Mouse (Mus musculus): ENCODE measurements around the gene Uvrag.

Uvrag gene

DNA sequence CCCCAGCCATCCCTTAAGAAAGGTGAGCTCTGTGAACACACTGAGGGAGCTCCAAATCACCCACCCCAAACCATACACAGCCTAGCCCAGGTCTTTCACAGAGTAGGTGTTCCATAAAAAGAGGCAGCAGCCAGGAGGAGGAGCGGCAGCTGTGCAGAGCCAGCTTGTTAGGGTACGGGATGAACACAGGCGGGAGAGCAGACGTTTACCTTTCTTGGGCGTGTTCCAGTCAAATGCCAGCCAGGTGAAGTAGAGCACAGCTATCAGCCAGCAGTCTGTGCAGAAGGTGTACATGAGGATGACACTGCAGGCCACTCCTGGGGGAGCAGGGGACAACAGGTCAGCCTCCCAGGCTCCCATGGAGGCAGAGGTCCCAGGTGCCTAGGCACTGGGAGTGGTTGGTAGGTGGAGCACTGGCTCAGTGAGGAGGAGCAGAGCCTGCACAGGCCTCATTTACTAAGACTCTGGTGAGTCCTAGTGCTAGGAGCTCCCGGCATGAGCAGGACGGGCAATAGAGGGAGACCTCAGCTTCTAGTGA lies 24.0 kb upstream of the Uvrag start:
- DNase-seq (ENCODE audit: low spot score), result no peak

DNA sequence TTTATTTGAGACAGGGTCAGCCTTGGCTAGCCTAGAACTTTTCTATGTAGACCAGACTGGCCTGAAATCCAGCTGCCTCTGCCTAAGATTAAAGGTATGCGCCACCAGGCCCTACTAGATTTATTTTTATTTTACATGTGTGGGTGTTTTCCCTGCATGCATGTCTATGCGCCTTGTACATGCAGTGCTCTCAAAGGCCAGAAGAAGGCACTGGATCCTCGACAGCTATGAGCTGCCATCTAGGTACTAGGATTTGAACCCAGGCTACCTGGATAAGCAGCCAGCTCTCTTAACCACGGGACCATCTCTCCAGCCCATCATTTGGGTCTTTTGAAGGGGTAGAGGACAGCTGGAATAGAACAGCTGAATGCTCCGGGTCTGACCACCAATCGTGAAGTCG lies 21.5 kb upstream of the Uvrag start:
- DNase-seq (ENCODE audit: low spot score), result no peak

DNA sequence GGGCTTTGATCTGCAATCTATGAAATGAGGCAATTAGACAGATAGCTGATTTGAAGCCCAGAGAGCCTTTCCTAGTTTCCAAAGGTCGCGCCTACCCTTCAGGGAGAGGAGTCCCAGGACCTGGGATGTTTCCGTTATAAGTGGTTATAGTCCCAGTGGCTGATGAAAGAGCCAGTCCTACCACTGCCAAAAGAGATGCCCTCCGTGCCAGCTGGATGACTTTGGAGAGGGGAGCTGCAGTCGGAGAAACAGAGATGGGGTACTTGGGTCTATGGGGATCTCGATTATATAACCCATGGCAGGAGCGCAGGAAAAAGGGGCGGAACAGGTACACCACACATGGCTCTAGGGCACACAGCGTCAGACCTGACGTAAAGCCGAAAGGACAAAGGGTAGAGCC lies 21.0 kb upstream of the Uvrag start:
- DNase-seq (ENCODE audit: low spot score), result no peak

DNA sequence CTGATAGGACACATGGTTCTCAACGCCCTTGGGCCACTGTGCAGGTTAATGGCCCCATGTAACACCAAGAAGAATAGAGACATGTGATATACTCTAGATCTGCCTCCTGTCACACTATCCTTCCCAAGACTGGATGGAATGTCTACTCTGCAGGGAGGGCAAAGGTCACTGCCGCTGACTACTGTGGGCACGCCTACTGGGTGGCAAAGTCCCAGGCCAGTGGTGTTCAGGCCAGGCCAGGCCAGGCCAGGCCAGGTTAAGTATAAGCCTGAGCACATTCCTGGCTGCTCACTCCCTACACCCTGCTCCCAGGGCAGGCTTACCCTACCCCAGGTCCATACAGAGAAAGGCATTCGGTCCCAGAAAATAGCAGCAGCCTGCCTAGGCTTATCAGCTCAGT lies 20.6 kb upstream of the Uvrag start:
- no peak for DNase-seq (ENCODE audit: low spot score)

GRCm38 (mm10) chr7:99160995-99161394 lies 20.1 kb upstream of the Uvrag start:
- no peak for DNase-seq (ENCODE audit: low spot score)

DNA sequence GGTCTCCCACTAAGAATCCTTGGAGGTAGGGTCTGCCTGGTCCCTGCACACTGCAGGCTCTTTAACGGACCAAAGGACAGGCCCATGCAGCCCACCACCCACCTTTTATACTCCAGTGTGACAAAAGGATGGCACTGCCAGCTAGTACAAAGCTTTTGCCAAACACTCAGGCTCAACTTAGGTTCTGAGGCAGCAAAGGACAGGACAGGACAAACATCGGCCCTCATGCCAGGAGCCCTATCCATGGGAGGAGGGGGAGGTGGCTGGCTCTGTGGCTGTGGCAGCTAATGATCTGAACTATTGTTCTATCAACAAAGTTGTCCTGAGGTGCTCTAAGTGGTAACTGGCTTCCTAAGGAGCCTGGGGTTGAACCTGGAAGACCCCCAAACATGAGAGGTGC lies 18.5 kb upstream of the Uvrag start:
- no peak for DNase-seq (ENCODE audit: low spot score)

DNA sequence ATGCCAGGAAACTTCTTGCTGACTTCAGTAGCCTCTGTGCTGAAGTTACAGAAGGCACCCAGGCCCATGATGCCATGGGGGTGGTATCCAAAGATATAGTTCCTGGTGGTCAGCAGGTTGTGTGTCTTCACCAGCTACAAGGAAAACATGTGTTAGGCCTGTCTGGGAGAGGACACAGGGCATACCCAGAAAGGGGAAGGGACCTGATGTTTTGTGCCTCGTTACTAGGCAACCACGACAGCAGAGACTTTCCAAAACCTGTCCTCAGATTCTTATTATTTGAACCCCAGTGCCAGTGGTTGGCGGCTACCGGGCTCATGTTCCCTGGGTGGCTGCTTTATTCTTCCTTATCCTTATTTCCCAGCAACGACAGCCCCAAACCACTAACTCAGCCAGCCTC lies 18.0 kb upstream of the Uvrag start:
- no peak for DNase-seq (ENCODE audit: low spot score)

- no peak for DNase-seq (ENCODE audit: low spot score)
Observed at GRCm38 (mm10) chr7:99158011-99158410, 17.1 kb upstream of the Uvrag start.

GRCm38 (mm10) chr7:99156737-99157136 lies 15.8 kb upstream of the Uvrag start:
- no peak for DNase-seq (ENCODE audit: low spot score)

- DNase-seq (ENCODE audit: low spot score), result no peak
Observed at GRCm38 (mm10) chr7:99155311-99156289, 14.7 kb upstream of the Uvrag start.

DNA sequence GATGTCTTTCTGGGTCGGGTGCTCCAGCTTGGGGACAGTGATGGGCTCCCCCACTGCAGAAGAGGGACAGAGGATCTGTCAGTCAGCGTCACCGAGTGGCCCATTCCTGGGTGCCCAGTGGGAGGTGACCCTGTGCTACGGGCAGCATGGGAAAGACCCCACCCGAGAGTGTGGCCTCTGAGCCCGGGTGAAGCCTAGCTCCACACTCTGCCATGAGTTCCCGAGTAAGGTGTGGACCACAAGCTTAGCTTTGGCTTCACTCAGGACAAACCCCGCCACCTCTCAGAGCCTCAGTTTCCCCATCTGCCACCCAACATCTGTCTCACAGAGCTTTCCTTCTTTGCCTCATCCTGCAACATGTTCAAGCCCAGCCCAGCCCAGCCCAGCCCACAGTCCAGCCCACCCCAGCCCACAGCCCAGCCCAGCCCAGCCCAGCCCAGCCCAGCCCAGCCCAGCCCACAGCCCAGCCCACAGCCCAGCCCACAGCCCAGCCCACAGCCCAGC lies 13.8 kb upstream of the Uvrag start:
- DNase-seq (ENCODE audit: low spot score), result no peak

GRCm38 (mm10) chr7:99153686-99154202 lies 12.8 kb upstream of the Uvrag start:
- DNase-seq (ENCODE audit: low spot score), result no peak

- no peak for DNase-seq (ENCODE audit: low spot score)
Observed at GRCm38 (mm10) chr7:99152756-99153155, 11.8 kb upstream of the Uvrag start.

DNA sequence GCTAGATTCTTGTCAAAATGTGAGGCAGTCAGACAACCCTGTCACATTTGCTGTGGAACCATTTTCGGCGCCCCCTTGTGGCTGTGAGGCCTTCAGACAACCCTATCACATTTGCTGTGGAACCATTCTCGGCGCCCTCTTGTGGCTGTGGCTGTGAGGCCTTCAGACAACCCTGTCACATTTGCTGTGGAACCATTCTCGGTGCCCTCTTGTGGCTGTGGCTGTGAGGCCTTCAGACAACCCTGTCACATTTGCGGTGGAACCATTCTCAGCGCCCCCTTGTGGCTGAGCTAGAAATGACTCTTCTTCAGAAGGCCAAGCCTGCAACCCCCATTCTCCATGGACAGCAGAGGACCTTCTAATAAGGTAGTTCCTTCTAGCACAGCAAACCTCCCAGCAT lies 10.4 kb upstream of the Uvrag start:
- peak; percentile 97 for DNase-seq (ENCODE audit: low spot score)

GRCm38 (mm10) chr7:99149017-99149416 lies 8.1 kb upstream of the Uvrag start:
- no peak for DNase-seq (ENCODE audit: low spot score)

- DNase-seq (ENCODE audit: low spot score), result no peak
Observed at GRCm38 (mm10) chr7:99147494-99147893, 6.6 kb upstream of the Uvrag start.

DNA sequence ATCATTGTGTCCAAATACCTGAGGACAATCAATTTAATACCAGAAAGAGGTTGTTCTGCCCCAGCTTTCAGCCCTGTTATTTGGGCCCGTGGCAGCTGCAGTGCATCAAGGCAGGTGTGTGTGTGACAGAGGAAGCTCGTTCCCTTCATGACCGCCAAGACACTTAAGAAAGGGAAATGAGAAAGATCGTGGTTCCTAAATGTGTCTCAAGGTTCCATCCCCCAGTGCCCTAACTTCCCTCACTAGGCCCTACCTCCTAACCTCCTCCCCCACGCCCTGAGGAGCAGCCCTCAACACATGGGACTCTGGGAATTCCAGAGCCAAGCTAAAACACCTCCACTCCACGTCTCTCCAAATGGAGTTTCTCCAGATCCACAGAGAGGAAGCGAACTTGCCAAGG lies 6.0 kb upstream of the Uvrag start:
- DNase-seq (ENCODE audit: low spot score), result no peak

- DNase-seq (ENCODE audit: low spot score), result no peak
Observed at GRCm38 (mm10) chr7:99146011-99146410, 5.1 kb upstream of the Uvrag start.

- DNase-seq (ENCODE audit: low spot score), result no peak
Observed at GRCm38 (mm10) chr7:99144616-99145015, 3.7 kb upstream of the Uvrag start.

DNA sequence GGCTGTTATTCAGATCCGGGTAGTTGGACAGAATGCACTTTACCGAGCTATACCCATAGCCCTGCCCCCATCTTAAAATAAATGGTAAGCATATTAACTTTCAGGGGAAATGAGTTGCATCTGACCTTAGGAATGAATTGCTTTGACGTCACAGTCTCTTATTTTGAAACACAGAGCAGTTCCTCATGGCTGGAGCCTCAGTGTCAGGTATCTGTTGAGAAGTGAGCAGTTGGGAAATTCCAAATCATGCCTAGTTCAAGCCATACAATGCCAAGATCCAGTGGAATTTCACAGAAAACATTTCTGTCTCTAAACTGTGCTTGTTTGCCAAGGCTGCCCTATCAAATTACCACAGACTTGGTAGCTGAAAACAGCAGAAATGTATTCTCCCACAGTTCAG lies 2.3 kb upstream of the Uvrag start:
- DNase-seq (ENCODE audit: low spot score), result no peak

DNA sequence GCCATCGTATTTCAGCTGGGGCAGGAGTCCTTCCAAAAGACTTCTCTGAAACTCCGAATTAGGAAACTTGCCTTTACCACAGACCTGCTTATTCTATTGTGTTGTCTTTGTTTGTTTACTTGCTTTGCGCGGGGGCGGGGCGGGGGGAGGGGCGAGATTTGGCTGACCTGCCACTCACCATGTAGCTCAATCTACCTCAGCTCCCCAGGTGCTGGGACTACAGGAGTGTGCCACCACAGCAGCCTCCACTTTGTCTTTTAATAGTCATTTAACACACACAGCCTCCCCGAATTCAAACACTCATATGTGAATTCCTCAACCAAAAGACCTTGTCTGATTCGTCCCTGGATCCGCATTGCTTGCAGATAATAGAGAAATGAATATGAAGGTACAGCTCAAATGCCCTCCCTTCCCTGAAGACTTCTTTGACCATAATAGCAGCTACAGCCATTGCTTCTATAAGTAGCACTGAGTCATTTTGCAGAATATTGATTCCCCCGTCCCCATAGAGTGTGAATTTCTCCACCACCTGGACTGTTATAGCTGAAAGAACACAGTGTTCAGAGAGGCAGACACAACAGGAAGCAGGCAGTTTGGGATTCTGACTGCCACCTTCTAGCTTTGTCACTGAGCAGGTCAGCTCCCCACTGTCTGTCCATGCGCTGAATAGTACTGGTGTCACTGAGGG lies 1.1 kb upstream of the Uvrag start:
- no peak for DNase-seq (ENCODE audit: low spot score)

- DNase-seq (ENCODE audit: low spot score), result no peak
Observed at GRCm38 (mm10) chr7:99140511-99140910, 430 bp downstream of the Uvrag start.

All from layer of hippocampus, adult 9-10 months (tissue).